Mouse (Mus musculus): ENCODE data around the gene Slc13a3.

The Slc13a3 gene

GRCm38 (mm10) chr2:165364334-165365091 lies 108.5 kb downstream of the Slc13a3 start:
- peak; percentile 51 for DNase-seq (ENCODE audit: low read depth, low spot score)

GRCm38 (mm10) chr2:165363282-165363681 lies 109.7 kb downstream of the Slc13a3 start:
- no peak for DNase-seq (ENCODE audit: low read depth, low spot score)

- peak; percentile 65 for DNase-seq (ENCODE audit: low read depth, low spot score)
Measured at GRCm38 (mm10) chr2:165360861-165361260, 112.2 kb downstream of the Slc13a3 start.
